Mouse (Mus musculus) bone marrow, adult 2 months (tissue): ENCODE data around the gene Bud31.

ENCODE experiments used
- CTCF ChIP-seq: fragments of 200-500 bp; IDR thresholded peaks from 2 replicates; pipeline ENCODE4 v1.5.1; 2011; ENCODE audit warnings: low read length, control low read depth; ENCODE audit not compliant: control insufficient read depth, insufficient read depth
- POLR2A ChIP-seq: fragments of 200-500 bp; IDR thresholded peaks from 2 replicates; pipeline ENCODE4 v1.6.1; 2011; ENCODE audit warnings: low read depth, mild to moderate bottlenecking, control low read depth, low read length, borderline replicate concordance; ENCODE audit not compliant: control insufficient read depth

- TF ChIP-seq CTCF (no peak), POLR2A (no peak)
Measured at GRCm38 (mm10) chr5:145149294-145149693, 9.1 kb downstream of the Bud31 start.
